Mouse (Mus musculus): Measurements from ENCODE around the gene Slc22a3. TPM values are rescaled to one million over a fixed set of nuclear protein-coding genes. Genes with fewer than 3 reads are reported as not detected.

Slc22a3 gene
- total and polyA plus RNA-seq, 2 experiments = 2.3 to 2.5 TPM

DNA sequence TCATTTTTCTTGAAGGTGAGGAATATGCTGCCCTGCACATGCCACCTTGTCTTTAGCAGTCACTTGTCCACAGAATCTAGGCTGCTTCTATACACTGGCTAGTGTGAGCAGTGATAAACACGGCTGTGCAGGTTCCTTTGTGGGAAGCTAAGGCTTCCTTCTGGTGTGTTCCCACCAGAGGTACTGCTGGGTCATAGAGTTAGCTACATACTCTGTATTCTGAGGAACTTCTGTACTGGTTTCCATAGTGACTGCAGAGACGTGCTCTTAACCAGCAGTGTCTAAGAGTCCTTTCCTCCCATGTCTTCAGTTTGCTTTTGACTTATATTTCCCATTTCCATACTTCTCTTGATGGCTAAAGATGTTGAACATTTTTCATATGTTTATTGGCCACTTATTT is 11.6 kb upstream of the Slc22a3 start:
- Histone ChIP-seq H3K79me2 (ENCODE audit: control insufficient read depth, insufficient read depth, low read length) (no peaks in the 10 kb centered on the region), H3K9ac (ENCODE audit: low read depth, low read length) (no peak overlapping the region), H3K27me3 (ENCODE audit: control insufficient read depth, insufficient read depth, low read length) (no peaks in the 10 kb centered on the region; the same call in 1 of the 2 replicates), H3K4me3 (ENCODE audit: insufficient read depth, low read depth, low read length) (no peak overlapping the region), H3K27ac (replicated peaks; ENCODE audit: insufficient read depth, low read depth, low read length) (no peak overlapping the region), H3K36me3 (ENCODE audit: control insufficient read depth, insufficient read depth, low read length) (no peaks in the 10 kb centered on the region), H3K4me1 (ENCODE audit: control insufficient read depth, insufficient read depth, low read length) (no peaks in the 10 kb centered on the region)
- no peak for DNase-seq (ENCODE audit: extremely low read depth, low read depth, low spot score)
- 67% methylated on average over 2 of the region's 2 CpGs for WGBS
- TF ChIP-seq POLR2A (IDR thresholded peaks at IDR 0.05; ENCODE audit: extremely low read depth, insufficient read depth, low read length) = no peak
- no peak for TF ChIP-seq CTCF (IDR thresholded peaks at IDR 0.05; ENCODE audit: low read depth, low read length)

DNA sequence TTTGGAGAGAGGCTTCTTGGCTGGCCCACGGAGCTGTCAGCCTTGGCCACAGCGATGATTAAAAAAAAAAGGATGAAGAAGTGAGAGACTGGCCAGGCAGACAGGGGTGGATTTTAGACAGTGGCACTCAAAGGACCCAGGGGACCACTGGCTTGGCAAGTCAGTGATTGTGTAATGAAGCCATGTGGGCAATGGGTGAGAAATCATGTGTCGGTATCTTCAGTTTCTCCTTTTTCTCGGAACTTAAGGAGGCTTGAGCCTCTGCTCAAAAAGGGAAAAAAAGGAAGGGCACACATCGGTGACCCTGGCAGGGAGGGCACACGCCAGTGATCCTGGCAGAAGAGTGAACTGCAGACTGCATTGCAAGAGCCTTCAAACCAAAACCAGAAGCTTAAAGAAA is 10.7 kb upstream of the Slc22a3 start:
- 82% methylated on average over 6 of the region's 6 CpGs for WGBS
- Histone ChIP-seq H3K9ac (ENCODE audit: low read depth, low read length) (no peak overlapping the region), H3K36me3 (ENCODE audit: control insufficient read depth, insufficient read depth, low read length) (no peaks in the 10 kb centered on the region), H3K27ac (replicated peaks; ENCODE audit: insufficient read depth, low read depth, low read length) (no peak overlapping the region), H3K79me2 (ENCODE audit: control insufficient read depth, insufficient read depth, low read length) (no peaks in the 10 kb centered on the region), H3K4me1 (ENCODE audit: control insufficient read depth, insufficient read depth, low read length) (no peaks in the 10 kb centered on the region), H3K4me3 (ENCODE audit: insufficient read depth, low read depth, low read length) (no peak overlapping the region), H3K27me3 (ENCODE audit: control insufficient read depth, insufficient read depth, low read length) (no peaks in the 10 kb centered on the region; the same call in 1 of the 2 replicates)
- TF ChIP-seq CTCF (IDR thresholded peaks at IDR 0.05; ENCODE audit: low read depth, low read length) (no peak), POLR2A (IDR thresholded peaks at IDR 0.05; ENCODE audit: extremely low read depth, insufficient read depth, low read length) (no peak)
- no peak for DNase-seq (ENCODE audit: extremely low read depth, low read depth, low spot score)

DNA sequence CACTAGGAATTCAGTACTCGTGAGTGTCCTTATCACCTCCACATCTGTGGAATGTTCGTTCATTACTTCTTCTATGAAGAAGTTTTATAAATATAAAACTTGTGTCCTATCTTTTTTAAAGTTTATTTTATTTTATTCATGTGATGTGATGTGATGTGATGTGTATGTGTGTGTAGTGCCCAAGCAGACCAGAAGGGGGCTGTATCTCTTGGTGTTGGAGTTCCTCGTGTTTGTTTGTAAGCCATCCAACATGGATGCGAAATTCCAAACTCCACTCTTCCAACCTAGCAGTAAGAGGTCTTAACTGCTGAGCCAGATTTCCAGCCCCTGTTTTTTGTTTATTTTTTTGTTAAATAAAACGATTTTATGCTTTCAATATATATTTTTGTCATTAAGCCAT is 6.5 kb upstream of the Slc22a3 start:
- no peak for TF ChIP-seq POLR2A (IDR thresholded peaks at IDR 0.05; ENCODE audit: extremely low read depth, insufficient read depth, low read length)
- TF ChIP-seq CTCF (IDR thresholded peaks at IDR 0.05; ENCODE audit: low read depth, low read length) = no peak
- Histone ChIP-seq H3K36me3 (ENCODE audit: control insufficient read depth, insufficient read depth, low read length) (no peaks in the 10 kb centered on the region), H3K27me3 (ENCODE audit: control insufficient read depth, insufficient read depth, low read length) (peaks cover under 1% of the 10 kb centered on the region; the same call in 1 of the 2 replicates), H3K4me3 (ENCODE audit: insufficient read depth, low read depth, low read length) (no peak overlapping the region), H3K9ac (ENCODE audit: low read depth, low read length) (no peak overlapping the region), H3K79me2 (ENCODE audit: control insufficient read depth, insufficient read depth, low read length) (no peaks in the 10 kb centered on the region), H3K4me1 (ENCODE audit: control insufficient read depth, insufficient read depth, low read length) (no peaks in the 10 kb centered on the region), H3K27ac (replicated peaks; ENCODE audit: insufficient read depth, low read depth, low read length) (no peak overlapping the region)
- 84% methylated on average over 5 of the region's 5 CpGs for WGBS
- DNase-seq (ENCODE audit: extremely low read depth, low read depth, low spot score) = no peak

DNA sequence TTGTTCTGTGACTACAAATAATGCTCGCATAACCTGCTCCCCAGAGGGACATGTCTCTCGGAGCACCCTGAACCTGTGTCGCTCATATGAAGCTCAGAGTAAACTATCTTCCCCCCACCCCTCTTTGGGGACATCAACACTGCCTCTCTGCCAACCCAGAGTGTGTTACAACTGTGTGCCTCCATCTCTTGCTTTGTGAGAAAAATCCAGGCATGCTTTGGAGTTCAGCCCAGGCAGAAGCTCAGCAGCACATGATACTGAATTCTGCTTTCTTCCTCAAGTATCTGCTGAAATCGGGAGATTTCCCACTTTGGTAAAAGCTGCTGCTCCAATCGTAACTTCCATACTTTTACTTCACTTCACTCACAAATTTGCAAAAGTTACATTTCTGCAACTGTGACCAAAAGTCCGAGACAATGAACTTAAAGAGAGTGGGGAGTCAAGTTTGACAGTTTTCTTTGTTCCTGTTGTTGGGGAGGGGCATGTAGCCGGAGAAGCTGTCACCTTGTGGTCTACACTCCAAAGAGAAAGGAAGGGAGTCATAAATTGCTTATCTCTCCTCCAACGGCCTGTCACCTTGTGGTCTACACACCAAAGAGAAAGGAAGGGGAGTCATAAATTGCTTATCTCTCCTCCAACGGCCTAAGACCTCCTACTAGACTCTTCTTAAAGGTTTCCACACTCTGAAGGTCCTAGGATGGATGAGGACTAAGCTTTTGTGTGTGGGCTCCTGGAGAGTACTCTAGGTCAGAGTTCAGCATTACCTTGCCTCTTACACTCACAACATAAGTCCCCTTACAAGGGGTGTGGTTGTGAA is 5.8 kb upstream of the Slc22a3 start:
- no peak overlapping the region for H3K4me3 ChIP-seq (ENCODE audit: insufficient read depth, low read depth, low read length)
- H3K27ac ChIP-seq (replicated peaks; ENCODE audit: insufficient read depth, low read depth, low read length) = no peak overlapping the region
- DNase-seq (ENCODE audit: extremely low read depth, low read depth, low spot score) = no peak
- H3K27me3 ChIP-seq (ENCODE audit: control insufficient read depth, insufficient read depth, low read length) = peaks cover 3% of the 10 kb centered on the region; the same call in 1 of the 2 replicates
- WGBS = 72% methylated on average over 9 of the region's 9 CpGs
- no peaks in the 10 kb centered on the region for H3K79me2 ChIP-seq (ENCODE audit: control insufficient read depth, insufficient read depth, low read length)
- H3K9ac ChIP-seq (ENCODE audit: low read depth, low read length) = no peak overlapping the region
- H3K36me3 ChIP-seq (ENCODE audit: control insufficient read depth, insufficient read depth, low read length) = no peaks in the 10 kb centered on the region
- H3K4me1 ChIP-seq (ENCODE audit: control insufficient read depth, insufficient read depth, low read length) = no peaks in the 10 kb centered on the region
- TF ChIP-seq CTCF (IDR thresholded peaks at IDR 0.05; ENCODE audit: low read depth, low read length) (no peak), POLR2A (IDR thresholded peaks at IDR 0.05; ENCODE audit: extremely low read depth, insufficient read depth, low read length) (no peak)

DNA sequence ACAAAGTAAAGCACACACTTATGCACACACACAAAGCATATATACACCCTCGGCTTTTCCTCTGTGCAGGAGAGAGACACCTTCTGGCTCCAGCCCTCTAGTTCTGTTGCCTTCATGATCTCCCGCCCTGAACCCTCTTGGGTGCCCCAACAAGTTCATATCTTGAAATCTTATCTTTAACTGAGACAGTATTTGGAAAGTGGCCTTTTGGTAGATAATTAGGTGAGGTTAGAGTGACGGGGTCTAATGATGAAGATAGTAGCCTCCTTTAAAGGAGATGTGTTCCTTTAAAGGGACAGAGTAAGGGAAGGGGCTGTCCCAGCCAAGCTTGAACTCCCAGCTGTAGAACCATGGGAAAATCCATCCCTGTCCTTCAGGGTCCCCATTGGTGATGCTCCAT is 3.7 kb upstream of the Slc22a3 start:
- TF ChIP-seq POLR2A (IDR thresholded peaks at IDR 0.05; ENCODE audit: extremely low read depth, insufficient read depth, low read length) (no peak), CTCF (IDR thresholded peaks at IDR 0.05; ENCODE audit: low read depth, low read length) (no peak)
- H3K27ac ChIP-seq (replicated peaks; ENCODE audit: insufficient read depth, low read depth, low read length) = no peak overlapping the region
- peaks cover 8% of the 10 kb centered on the region for H3K27me3 ChIP-seq (ENCODE audit: control insufficient read depth, insufficient read depth, low read length)
- H3K36me3 ChIP-seq (ENCODE audit: control insufficient read depth, insufficient read depth, low read length) = no peaks in the 10 kb centered on the region
- H3K4me1 ChIP-seq (ENCODE audit: control insufficient read depth, insufficient read depth, low read length) = no peaks in the 10 kb centered on the region
- no peak overlapping the region for H3K9ac ChIP-seq (ENCODE audit: low read depth, low read length)
- no peaks in the 10 kb centered on the region for H3K79me2 ChIP-seq (ENCODE audit: control insufficient read depth, insufficient read depth, low read length)
- 76% methylated on average over 3 of the region's 3 CpGs for WGBS
- no peak for DNase-seq (ENCODE audit: extremely low read depth, low read depth, low spot score)
- no peak overlapping the region for H3K4me3 ChIP-seq (ENCODE audit: insufficient read depth, low read depth, low read length)

DNA sequence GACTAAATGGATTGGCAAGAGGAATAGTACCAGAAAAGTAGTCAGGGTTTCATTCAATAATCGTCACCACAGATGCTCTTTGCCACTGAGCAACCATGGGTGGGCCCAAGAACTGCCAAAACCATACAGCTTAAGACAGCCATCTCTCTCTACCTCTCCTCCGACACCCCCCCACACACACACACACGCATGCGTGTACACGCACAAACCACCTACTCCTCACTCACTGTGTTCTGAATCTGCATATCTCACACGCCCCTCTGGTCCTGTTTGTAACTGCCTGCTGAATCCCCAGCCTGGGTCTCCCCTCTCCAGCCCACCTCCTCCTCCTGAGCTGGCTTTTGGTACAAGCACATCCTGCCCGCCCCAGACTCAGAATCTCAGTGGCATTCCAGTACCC is 872 bp upstream of the Slc22a3 start:
- 54% methylated on average over 7 of the region's 7 CpGs for WGBS
- no peak overlapping the region for H3K4me3 ChIP-seq (ENCODE audit: insufficient read depth, low read depth, low read length)
- no peak for TF ChIP-seq CTCF (IDR thresholded peaks at IDR 0.05; ENCODE audit: low read depth, low read length)
- no peak for TF ChIP-seq POLR2A (IDR thresholded peaks at IDR 0.05; ENCODE audit: extremely low read depth, insufficient read depth, low read length)
- H3K27ac ChIP-seq (replicated peaks; ENCODE audit: insufficient read depth, low read depth, low read length) = no peak overlapping the region
- no peak for DNase-seq (ENCODE audit: extremely low read depth, low read depth, low spot score)
- H3K27me3 ChIP-seq (ENCODE audit: control insufficient read depth, insufficient read depth, low read length) = peaks cover 10% of the 10 kb centered on the region
- H3K9ac ChIP-seq (ENCODE audit: low read depth, low read length) = no peak overlapping the region
- no peaks in the 10 kb centered on the region for H3K79me2 ChIP-seq (ENCODE audit: control insufficient read depth, insufficient read depth, low read length)
- no peaks in the 10 kb centered on the region for H3K36me3 ChIP-seq (ENCODE audit: control insufficient read depth, insufficient read depth, low read length)
- no peaks in the 10 kb centered on the region for H3K4me1 ChIP-seq (ENCODE audit: control insufficient read depth, insufficient read depth, low read length)
